Mouse (Mus musculus) urinary bladder, postnatal 4 days (tissue): ENCODE measurements around the gene Vwf.

Source experiments
- DNase-seq, 2 experiments: peaks; one replicate each; pipeline ENCODE4 v3.0.0; 2021 to 2022; ENCODE audit warnings: low spot score in 2 of 2

Vwf gene

GRCm38 (mm10) chr6:125541296-125541695, 5.3 kb upstream of the Vwf start:
- no peak for DNase-seq

DNA sequence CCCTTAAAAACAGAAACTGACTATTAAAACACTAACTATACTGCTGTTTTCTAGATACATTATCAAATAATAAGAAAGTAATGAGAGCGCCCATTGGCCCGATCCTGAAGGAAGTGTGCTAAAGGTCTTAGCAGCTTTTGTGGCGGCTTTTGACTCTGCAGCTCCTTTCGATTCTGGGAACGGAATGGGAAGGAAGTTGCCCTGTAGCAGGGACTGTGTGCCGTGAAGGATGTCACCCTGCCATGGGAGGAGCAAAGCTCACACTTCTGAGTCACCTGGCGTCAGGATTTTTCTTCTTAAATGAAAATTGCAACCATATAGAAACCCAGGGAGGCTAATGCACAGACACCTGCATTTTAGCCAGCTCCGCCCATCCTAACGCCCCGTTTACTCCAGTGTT, 1.8 kb downstream of the Vwf start:
- DNase-seq = no peak

DNA sequence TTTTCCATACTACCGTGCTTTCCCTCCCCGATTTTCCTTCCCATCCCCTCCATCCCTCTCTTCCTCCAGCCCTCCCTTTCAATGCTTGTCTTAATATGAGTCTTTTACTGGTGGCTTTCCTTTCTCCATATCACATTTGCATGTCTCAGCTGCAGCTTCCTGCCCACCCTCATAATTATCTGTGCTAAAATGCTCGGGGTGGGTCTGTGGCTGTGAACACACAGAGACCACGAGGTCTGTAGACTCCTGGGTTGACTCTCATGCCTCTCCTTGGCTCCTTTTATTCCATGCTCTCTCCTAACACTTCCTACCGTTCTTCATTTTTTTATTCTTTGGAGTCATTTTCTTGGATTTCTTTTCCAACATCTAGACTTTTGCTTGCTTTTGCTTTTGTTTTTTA, 3.6 kb downstream of the Vwf start:
- no peak for DNase-seq

- no peak for DNase-seq
Measured at GRCm38 (mm10) chr6:125552760-125553159, 6.2 kb downstream of the Vwf start.

GRCm38 (mm10) chr6:125553551-125553950, 7.0 kb downstream of the Vwf start:
- no peak for DNase-seq

DNA sequence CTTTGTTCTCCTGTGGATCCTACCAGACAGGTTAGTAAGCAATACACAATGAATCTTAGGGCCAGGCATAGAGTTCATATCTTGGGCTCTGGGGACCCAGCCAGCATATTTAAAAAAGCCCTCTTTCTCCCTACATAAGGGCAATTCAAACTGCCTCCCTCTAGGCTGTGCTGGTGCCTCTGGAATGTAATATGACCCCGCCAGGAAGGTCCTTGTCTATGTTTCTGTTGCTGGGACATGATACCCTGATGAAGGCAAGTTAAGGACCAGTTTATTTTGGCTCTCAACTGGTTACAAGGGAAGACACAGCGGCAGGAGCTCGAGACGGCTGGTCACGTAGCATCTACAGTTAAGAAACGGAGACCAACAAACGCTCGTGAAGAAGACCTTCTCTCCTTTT, 12.3 kb downstream of the Vwf start:
- no peak for DNase-seq

- no peak for DNase-seq
Measured at GRCm38 (mm10) chr6:125561031-125561430, 14.5 kb downstream of the Vwf start.

DNA sequence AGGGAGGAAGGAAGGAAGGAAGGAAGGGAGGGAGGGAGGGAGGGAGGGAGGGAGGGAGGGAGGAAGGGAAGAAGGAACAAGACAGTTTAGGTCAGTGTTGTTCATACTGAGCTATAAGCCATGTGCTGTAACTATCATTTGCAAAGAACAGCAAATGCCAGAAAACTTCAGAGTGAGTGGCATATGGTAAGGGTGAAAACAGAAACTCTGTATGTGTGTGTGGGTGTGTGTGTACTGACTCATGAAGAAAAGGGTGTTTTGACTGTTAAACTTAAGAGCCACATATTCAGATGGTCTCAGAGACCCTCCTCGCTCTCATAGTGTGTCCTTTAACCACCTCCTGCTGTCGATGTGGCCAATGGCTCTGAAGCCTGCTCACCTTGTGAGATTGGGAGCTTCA, 14.9 kb downstream of the Vwf start:
- DNase-seq = no peak

DNA sequence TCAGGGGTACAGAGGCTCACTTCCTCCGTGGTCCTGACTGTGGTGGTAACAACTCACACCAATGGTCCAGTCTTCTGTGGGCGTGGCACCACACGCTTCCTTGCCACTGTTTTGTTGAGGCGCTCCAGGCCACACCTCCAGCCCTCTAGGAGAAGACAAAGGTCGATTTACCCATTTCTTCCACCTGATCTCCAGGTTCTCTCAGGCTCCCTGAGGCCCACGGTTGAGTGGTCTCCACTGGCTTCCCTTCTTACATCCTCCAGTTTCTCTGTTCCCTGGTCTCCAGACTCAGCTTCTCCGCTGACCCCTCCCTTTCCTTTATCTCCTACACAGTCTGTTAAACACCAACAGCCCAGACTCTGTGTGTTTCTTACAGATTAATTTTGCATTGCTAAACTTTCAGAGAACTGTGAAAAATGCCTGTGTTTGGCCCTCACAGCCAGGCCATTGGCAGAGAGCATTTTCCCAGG, 18.3 kb downstream of the Vwf start:
- no peak for DNase-seq

DNA sequence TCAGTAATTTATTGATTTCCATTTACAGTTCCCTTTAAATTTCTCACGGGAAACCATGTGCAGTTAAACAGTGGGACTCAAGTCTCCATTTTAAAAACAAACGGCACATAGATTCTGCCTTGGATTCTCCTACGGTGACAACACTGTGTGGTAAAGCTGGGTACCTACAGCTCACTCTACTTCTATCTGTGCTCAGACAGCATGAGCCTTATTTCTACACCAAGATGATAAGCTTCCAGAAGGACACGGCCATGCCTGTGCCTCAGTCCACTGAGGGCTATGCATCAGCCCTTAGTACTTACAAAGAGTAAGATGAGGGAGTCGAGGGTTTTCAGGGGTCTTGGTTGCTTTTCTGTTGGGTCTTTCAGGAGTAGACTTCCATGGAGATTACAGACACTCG, 18.8 kb downstream of the Vwf start:
- no peak for DNase-seq

GRCm38 (mm10) chr6:125566656-125567055, 20.1 kb downstream of the Vwf start:
- no peak for DNase-seq

- DNase-seq = no peak
Measured at GRCm38 (mm10) chr6:125568381-125568780, 21.8 kb downstream of the Vwf start.

DNA sequence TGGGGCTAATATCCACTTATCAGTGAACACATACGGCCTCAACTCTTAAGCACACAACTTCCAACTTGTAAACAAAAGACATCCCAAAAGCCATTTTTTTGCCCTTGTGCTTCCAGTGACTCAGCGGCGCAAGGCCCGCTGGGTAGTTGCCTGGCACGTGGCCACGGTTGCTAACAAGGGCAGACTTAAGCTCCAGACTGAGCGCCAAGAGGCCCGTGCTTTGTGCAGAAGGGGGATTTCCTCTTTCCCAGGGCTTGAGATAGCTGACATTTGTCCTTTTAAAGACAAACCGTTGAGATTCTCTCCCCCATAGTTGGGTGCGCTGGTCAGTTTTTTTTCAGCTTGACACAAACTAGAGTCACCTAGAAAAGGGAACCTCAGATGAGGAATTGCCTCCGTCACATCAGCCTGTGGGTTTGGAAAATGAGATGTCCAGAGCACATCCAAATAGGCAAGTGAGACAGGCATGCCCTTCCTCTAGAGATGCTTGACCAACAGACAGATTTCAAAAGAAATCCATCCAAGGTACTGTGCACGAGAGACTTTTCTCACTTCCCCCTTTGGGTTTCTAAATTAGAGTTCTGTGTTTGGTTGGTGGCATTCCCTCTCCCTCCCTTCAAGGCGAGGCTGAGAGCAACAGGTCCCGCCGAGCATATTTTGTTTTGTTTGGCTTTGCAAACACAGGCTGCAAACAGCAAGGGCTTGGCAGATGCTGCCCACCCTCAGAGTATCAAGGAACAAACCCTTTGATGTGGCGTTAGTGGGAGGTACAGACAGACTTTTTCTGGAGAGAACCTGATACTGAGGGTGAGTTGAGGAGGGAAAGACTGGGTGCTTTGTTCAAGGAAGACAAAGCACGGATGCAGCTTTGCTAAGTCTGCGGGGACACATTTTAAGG, 26.0 kb downstream of the Vwf start:
- DNase-seq = peak; percentile 72 to 87

DNA sequence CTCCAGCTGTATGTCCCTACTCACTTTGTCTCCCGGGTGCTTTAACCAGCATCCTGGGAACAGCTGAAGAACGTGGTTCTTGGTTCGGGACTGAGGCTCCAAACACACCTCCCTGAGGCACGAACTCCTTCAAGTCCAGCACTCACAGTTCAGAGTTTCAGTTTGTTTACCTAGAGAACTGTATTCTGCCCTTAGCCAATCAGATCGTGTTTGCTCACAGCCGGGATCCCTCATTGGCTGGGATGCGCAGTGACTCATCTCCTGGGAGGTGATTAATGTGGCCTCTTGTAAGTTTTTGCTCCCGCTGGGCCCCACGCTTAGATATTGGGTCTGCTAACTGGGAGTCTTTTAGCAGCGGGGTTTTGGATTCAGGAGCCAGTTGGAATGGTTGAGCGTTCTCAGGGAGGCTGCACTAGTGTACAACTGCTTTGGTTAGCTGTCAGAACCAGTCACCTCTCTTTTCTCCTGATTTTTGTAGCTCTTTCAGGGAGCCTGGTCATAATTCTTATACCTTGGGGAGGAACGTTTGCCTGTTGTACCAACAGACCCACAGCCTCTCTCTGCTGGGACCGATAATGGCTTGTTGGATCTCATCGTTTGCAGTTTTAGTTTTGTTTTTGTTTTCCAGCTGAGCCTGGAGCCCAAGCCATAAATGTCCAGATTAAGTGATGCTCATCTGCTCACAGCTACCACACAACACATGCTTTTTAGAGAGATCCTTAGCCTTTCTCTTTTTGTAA, 26.8 kb downstream of the Vwf start:
- peak; percentile 74 to 77 for DNase-seq

- DNase-seq = no peak
Measured at GRCm38 (mm10) chr6:125575080-125575479, 28.5 kb downstream of the Vwf start.

DNA sequence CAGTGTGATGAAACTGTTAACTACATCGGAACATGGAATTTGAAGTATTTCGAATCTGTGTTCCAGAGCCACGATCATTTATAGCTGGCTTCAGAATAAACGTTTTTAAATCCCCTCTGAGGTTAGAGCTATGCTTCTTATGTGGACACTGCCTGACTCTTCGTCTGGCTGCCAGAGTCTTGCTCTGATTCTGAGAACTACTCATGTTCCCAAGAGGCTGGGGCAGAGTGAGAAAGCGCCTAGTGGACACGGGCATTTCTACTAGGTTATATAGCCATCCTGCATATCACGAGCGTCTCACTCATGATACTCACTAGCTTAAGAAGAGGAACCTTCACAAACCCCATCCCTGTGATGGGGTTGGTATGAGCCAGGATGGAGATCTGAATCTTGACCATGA, 30.7 kb downstream of the Vwf start:
- no peak for DNase-seq

DNA sequence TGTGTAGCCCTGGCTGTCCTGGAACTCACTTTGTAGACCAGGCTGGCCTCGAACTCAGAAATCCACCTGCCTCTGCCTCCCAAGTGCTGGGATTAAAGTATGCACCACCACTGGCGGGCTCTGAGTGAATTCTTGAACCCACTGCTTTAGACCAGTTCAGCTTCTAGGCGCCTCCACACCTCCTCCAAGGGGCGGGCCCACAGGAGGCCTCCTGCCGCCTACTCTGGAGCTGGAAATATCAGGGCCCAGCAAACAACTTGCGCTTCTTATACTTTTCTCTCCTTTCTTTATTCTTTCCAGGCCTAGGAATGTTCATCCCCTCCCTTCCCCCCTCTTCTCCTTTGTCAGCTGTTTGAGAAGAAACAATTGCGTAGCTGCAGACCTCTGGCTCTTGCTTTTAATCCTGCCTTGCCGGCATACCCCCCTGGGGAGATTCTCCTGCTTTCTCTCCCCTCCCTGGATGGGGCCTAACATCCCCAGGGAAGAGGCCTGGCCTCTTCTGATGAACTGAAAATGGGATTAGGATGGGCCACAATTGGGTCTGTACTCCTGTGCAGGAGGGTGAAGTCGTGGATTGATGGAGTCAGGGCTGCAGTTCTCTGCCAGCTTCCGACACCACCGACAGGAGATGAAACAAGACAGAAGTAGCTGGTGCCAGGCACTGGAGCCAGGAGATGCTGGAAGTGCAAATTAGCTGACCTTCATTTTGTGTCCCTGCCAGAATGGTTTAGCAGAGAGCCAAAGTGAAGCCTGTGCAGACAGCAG, 31.5 kb downstream of the Vwf start:
- DNase-seq = no peak

DNA sequence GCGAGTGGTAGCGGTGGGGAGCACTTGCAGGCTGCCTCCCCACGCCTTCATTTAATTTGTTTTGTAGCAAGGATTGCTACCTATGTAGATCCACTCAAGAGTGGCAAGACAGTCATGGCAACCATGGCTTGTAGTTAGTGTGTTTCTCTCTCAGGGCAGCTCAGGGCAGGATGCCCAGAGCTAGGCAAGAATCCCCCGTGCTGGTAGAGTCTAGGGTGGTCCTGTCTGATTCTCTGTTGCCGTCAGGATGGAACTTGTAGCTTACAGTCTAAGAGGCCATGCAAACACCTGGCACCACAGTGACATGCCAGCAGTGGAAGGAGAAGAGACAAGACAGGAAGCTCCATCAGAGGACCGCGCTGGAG, 32.1 kb downstream of the Vwf start:
- DNase-seq = no peak

DNA sequence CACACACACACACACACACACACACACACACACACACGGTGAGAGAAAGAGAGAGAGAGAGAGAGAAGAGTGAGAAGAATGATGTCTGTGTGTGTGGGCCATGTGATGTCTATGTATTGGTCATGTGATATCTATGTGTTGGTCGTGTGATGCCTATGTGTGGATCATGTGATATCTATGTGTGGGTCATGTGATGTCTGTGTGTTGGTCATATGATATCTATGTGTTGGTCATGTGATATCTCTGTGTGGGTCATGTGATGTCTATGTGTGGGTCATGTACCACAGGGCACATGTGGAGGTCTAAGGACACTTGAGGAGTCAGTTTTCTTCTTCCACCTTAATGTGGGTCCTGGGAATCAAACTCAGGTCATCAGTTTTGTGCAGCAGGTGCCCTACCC, 33.3 kb downstream of the Vwf start:
- DNase-seq = no peak

- DNase-seq = no peak
Measured at GRCm38 (mm10) chr6:125583666-125584065, 37.1 kb downstream of the Vwf start.

GRCm38 (mm10) chr6:125584266-125584665, 37.7 kb downstream of the Vwf start:
- DNase-seq = no peak

GRCm38 (mm10) chr6:125585579-125585978, 39.0 kb downstream of the Vwf start:
- DNase-seq = no peak
